Mouse (Mus musculus): ENCODE data around the gene Mmp15. TPM values are rescaled to one million over a fixed set of nuclear protein-coding genes. Genes with fewer than 3 reads are reported as not detected.

The Mmp15 gene
- total and polyA plus RNA-seq, 3 experiments = 53.4 to 67.5 (median 56.7) TPM

GRCm38 (mm10) chr8:95344668-95345067, 7.4 kb upstream of the Mmp15 start:
- Histone ChIP-seq H3K79me2 (replicated peaks; ENCODE audit: control insufficient read depth, insufficient read depth, low read length) (no peaks in the 10 kb centered on the region), H3K4me1 (ENCODE audit: control insufficient read depth, insufficient read depth, low read length) (peaks cover 13% of the 10 kb centered on the region), H3K9ac (ENCODE audit: low read depth, low read length) (no peak overlapping the region), H3K27me3 (ENCODE audit: control insufficient read depth, insufficient read depth, low read length) (no peaks in the 10 kb centered on the region), H3K36me3 (ENCODE audit: control insufficient read depth, insufficient read depth, low read length) (no peaks in the 10 kb centered on the region; the same call in 1 of the 2 replicates), H3K4me3 (no peak overlapping the region), H3K27ac (no peak overlapping the region)
- no peak for DNase-seq
- intact Hi-C loops (cut with DNase I) = loop anchor here (5.0 kb wide), 1 partner anchor 143 kb away; no protein-coding TSS in a partner anchor
- WGBS = 79% methylated on average over 6 of the region's 6 CpGs
- TF ChIP-seq CTCF (IDR thresholded peaks at IDR 0.05) = peak; percentile 58
- TF ChIP-seq EP300 (IDR thresholded peaks at IDR 0.05; ENCODE audit: insufficient read depth, low read depth, low read length) = no peak

DNA sequence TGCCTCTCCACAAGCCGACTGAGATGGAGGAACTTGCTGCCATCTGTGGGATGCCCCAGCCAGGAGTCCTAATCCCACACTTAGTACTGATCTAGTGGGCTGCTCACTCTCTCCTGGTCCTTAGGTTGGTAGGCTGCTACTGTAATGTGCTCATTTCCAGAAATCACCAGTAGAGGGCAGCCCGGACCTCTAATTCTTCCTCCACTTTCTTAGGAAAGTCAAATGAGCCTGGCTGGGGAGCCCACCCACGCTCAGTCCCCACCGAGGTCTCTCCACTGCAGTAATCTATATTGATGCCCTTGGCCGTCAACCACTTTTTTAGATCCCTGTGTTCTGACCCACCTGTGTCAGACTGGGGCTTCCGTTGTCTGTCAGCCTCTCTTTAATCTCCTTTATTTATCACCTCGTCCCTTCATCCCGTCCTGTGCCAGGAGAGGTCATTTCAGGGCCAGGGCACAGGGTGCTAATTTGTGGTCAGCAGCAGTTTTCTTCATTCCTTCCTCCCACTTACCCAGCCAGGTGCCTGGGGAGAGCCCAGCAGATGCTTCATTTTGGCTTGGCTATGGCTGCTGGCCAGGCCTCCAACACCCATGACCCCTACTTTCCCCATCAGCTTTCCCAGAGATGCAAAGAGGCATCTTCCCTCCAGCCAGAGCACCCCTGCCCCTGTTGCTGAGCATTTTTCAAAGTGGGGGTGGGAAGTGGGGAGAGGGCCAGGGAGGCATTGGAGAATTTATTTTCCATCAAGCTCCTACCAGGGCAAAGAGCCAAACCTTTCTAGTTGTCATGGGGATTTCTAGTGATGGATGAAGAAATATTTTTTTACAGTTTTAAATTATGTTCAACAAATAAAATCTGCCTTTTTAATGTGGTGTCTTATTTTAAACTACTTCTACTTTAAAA, 5.2 kb upstream of the Mmp15 start:
- 35% methylated on average over 8 of the region's 8 CpGs for WGBS
- Histone ChIP-seq H3K79me2 (replicated peaks; ENCODE audit: control insufficient read depth, insufficient read depth, low read length) (no peaks in the 10 kb centered on the region), H3K27ac (no peak overlapping the region), H3K27me3 (ENCODE audit: control insufficient read depth, insufficient read depth, low read length) (no peaks in the 10 kb centered on the region), H3K36me3 (ENCODE audit: control insufficient read depth, insufficient read depth, low read length) (no peaks in the 10 kb centered on the region; the same call in 1 of the 2 replicates), H3K4me1 (ENCODE audit: control insufficient read depth, insufficient read depth, low read length) (peaks cover 13% of the 10 kb centered on the region), H3K9ac (ENCODE audit: low read depth, low read length) (no peak overlapping the region), H3K4me3 (no peak overlapping the region)
- DNase-seq = peak; percentile 66 to 77
- intact Hi-C loops (cut with DNase I) = loop anchor here (1.0 to 5.0 kb wide), 5 partner anchors 83 to 350 kb away; no protein-coding TSS in a partner anchor
- TF ChIP-seq POLR2A (IDR thresholded peaks at IDR 0.05; ENCODE audit: insufficient read depth, low read depth, low read length) = no peak
- 0 out of 2 replicates have a peak, but pooled peaks have one; percentile 47 for TF ChIP-seq EP300 (IDR thresholded peaks at IDR 0.05; ENCODE audit: insufficient read depth, low read depth, low read length)
- peak; percentile 90 for TF ChIP-seq CTCF (IDR thresholded peaks at IDR 0.05)

DNA sequence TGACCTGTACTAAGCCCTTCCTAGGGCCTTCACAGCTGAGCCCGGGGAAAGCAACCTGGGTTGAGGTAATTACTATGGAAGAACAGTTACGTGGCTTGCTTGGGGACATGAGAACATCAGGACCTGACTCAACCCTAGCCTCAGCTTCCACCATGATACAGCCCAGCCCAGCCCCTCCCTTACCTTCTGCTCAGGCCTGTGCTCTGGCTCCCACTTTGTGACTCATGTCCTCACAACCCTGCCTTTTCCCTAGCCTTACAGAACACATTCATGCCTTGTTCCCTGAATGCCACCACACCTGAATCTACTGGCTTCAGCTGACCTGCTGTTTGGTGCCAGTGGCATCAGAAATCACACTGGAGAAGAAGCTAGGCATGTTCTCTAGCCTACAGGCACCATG, 3.7 kb upstream of the Mmp15 start:
- no peaks in the 10 kb centered on the region for H3K27me3 ChIP-seq (ENCODE audit: control insufficient read depth, insufficient read depth, low read length)
- intact Hi-C loops (cut with DNase I) = loop anchor here (5.0 kb wide), 1 partner anchor 139 kb away; no protein-coding TSS in a partner anchor
- no peaks in the 10 kb centered on the region for H3K79me2 ChIP-seq (replicated peaks; ENCODE audit: control insufficient read depth, insufficient read depth, low read length)
- 82% methylated on average over 2 of the region's 2 CpGs for WGBS
- no peak for DNase-seq
- TF ChIP-seq POLR2A (IDR thresholded peaks at IDR 0.05; ENCODE audit: insufficient read depth, low read depth, low read length) = no peak
- TF ChIP-seq CTCF (IDR thresholded peaks at IDR 0.05) = no peak
- TF ChIP-seq EP300 (IDR thresholded peaks at IDR 0.05; ENCODE audit: insufficient read depth, low read depth, low read length) = no peak
- H3K36me3 ChIP-seq (ENCODE audit: control insufficient read depth, insufficient read depth, low read length) = no peaks in the 10 kb centered on the region
- no peak overlapping the region for H3K4me3 ChIP-seq
- no peak overlapping the region for H3K9ac ChIP-seq (ENCODE audit: low read depth, low read length)
- peak overlapping the region; percentile 44; the same call in 1 of the 2 replicates for H3K27ac ChIP-seq
- H3K4me1 ChIP-seq (ENCODE audit: control insufficient read depth, insufficient read depth, low read length) = peaks cover 10% of the 10 kb centered on the region

GRCm38 (mm10) chr8:95348811-95349630, 3.0 kb upstream of the Mmp15 start:
- 11% methylated on average over 18 of the region's 19 CpGs for WGBS
- Histone ChIP-seq H3K9ac (ENCODE audit: low read depth, low read length) (0 out of 2 replicates have a peak overlapping the region, but pooled peaks have one; percentile 18), H3K27ac (peak overlapping the region; percentile 44), H3K4me3 (no peak overlapping the region), H3K36me3 (ENCODE audit: control insufficient read depth, insufficient read depth, low read length) (no peaks in the 10 kb centered on the region), H3K4me1 (ENCODE audit: control insufficient read depth, insufficient read depth, low read length) (peaks cover 11% of the 10 kb centered on the region), H3K79me2 (replicated peaks; ENCODE audit: control insufficient read depth, insufficient read depth, low read length) (no peaks in the 10 kb centered on the region), H3K27me3 (ENCODE audit: control insufficient read depth, insufficient read depth, low read length) (no peaks in the 10 kb centered on the region)
- intact Hi-C loops (cut with DNase I) = loop anchor here (5.0 kb wide), 1 partner anchor 138 kb away; no protein-coding TSS in a partner anchor
- peak; percentile 70 to 79 for DNase-seq
- TF ChIP-seq CTCF (IDR thresholded peaks at IDR 0.05) (peak; percentile 52), POLR2A (IDR thresholded peaks at IDR 0.05; ENCODE audit: insufficient read depth, low read depth, low read length) (no peak), EP300 (IDR thresholded peaks at IDR 0.05; ENCODE audit: insufficient read depth, low read depth, low read length) (no peak)

GRCm38 (mm10) chr8:95351461-95351860, 607 bp upstream of the Mmp15 start:
- peak in 1 of 2 experiments; percentile 40 for DNase-seq
- Histone ChIP-seq H3K4me1 (ENCODE audit: control insufficient read depth, insufficient read depth, low read length) (peaks cover 30% of the 10 kb centered on the region), H3K4me3 (peak overlapping the region; percentile 83), H3K27ac (peak overlapping the region; percentile 98), H3K9ac (ENCODE audit: low read depth, low read length) (peak overlapping the region; percentile 94; the same call in 1 of the 2 replicates), H3K36me3 (ENCODE audit: control insufficient read depth, insufficient read depth, low read length) (peaks cover under 1% of the 10 kb centered on the region), H3K27me3 (ENCODE audit: control insufficient read depth, insufficient read depth, low read length) (no peaks in the 10 kb centered on the region), H3K79me2 (replicated peaks; ENCODE audit: control insufficient read depth, insufficient read depth, low read length) (peaks cover 2% of the 10 kb centered on the region; the same call in 1 of the 2 replicates)
- intact Hi-C loops (cut with DNase I) = no loop called here
- WGBS = 3% methylated on average over 15 of the region's 15 CpGs
- TF ChIP-seq CTCF (IDR thresholded peaks at IDR 0.05) = peak; percentile 72
- TF ChIP-seq POLR2A (IDR thresholded peaks at IDR 0.05; ENCODE audit: insufficient read depth, low read depth, low read length) = no peak
- no peak for TF ChIP-seq EP300 (IDR thresholded peaks at IDR 0.05; ENCODE audit: insufficient read depth, low read depth, low read length)
